Mouse (Mus musculus): ENCODE results near the gene Stxbp6. TPM values are rescaled to one million over a fixed set of nuclear protein-coding genes. Genes with fewer than 3 reads are reported as not detected.
"Not testable (repeated sequence)": the region's sequence is repeated elsewhere in the genome, so short reads cannot be mapped to it uniquely, and the experiment has no call there.

Gene Stxbp6
- polyA plus RNA-seq, 1 experiment: 11.7 TPM

- no peak for DNase-seq (ENCODE audit: low spot score)
These were observed 18.1 kb downstream of the Stxbp6 start for GRCm38 (mm10) chr12:45056372-45056771.

GRCm38 (mm10) chr12:45053319-45053718, 21.2 kb downstream of the Stxbp6 start:
- no peak for DNase-seq (ENCODE audit: low spot score)

- no peak for DNase-seq (ENCODE audit: low spot score)
These were observed 21.6 kb downstream of the Stxbp6 start for GRCm38 (mm10) chr12:45052860-45053259.

GRCm38 (mm10) chr12:45049894-45050293, 24.6 kb downstream of the Stxbp6 start:
- DNase-seq (ENCODE audit: low spot score): no peak

- not testable (repeated sequence) for DNase-seq (ENCODE audit: low spot score)
These were observed 26.8 kb downstream of the Stxbp6 start for GRCm38 (mm10) chr12:45047711-45048110.

- no peak for DNase-seq (ENCODE audit: low spot score)
These were observed 27.3 kb downstream of the Stxbp6 start for GRCm38 (mm10) chr12:45047172-45047571.

- no peak for DNase-seq (ENCODE audit: low spot score)
These were observed 29.9 kb downstream of the Stxbp6 start for GRCm38 (mm10) chr12:45044581-45044980.

- DNase-seq (ENCODE audit: low spot score): no peak
These were observed 31.9 kb downstream of the Stxbp6 start for GRCm38 (mm10) chr12:45042591-45043091.

GRCm38 (mm10) chr12:45037496-45037895, 37.0 kb downstream of the Stxbp6 start:
- no peak for DNase-seq (ENCODE audit: low spot score)

- no peak for DNase-seq (ENCODE audit: low spot score)
These were observed 37.4 kb downstream of the Stxbp6 start for GRCm38 (mm10) chr12:45037091-45037490.

GRCm38 (mm10) chr12:45030681-45031080, 43.8 kb downstream of the Stxbp6 start:
- DNase-seq (ENCODE audit: low spot score): no peak

GRCm38 (mm10) chr12:45026347-45026746, 48.2 kb downstream of the Stxbp6 start:
- DNase-seq (ENCODE audit: low spot score): no peak

GRCm38 (mm10) chr12:45020018-45020417, 54.5 kb downstream of the Stxbp6 start:
- DNase-seq (ENCODE audit: low spot score): no peak

GRCm38 (mm10) chr12:45019059-45019822, 55.3 kb downstream of the Stxbp6 start:
- DNase-seq (ENCODE audit: low spot score): no peak

GRCm38 (mm10) chr12:45013246-45013756, 61.2 kb downstream of the Stxbp6 start:
- DNase-seq (ENCODE audit: low spot score): no peak

GRCm38 (mm10) chr12:45011436-45012089, 62.9 kb downstream of the Stxbp6 start:
- no peak for DNase-seq (ENCODE audit: low spot score)

GRCm38 (mm10) chr12:45011006-45011405, 63.5 kb downstream of the Stxbp6 start:
- no peak for DNase-seq (ENCODE audit: low spot score)

GRCm38 (mm10) chr12:45009984-45010611, 64.4 kb downstream of the Stxbp6 start:
- DNase-seq (ENCODE audit: low spot score): no peak

- no peak for DNase-seq (ENCODE audit: low spot score)
These were observed 67.9 kb downstream of the Stxbp6 start for GRCm38 (mm10) chr12:45006569-45006968.

- no peak for DNase-seq (ENCODE audit: low spot score)
These were observed 68.5 kb downstream of the Stxbp6 start for GRCm38 (mm10) chr12:45006049-45006448.

GRCm38 (mm10) chr12:45001996-45002395, 72.5 kb downstream of the Stxbp6 start:
- DNase-seq (ENCODE audit: low spot score): no peak

GRCm38 (mm10) chr12:44997422-44997821, 77.1 kb downstream of the Stxbp6 start:
- DNase-seq (ENCODE audit: low spot score): no peak

All from urinary bladder, adult 2 months (tissue).